In the genomic region with DNA sequence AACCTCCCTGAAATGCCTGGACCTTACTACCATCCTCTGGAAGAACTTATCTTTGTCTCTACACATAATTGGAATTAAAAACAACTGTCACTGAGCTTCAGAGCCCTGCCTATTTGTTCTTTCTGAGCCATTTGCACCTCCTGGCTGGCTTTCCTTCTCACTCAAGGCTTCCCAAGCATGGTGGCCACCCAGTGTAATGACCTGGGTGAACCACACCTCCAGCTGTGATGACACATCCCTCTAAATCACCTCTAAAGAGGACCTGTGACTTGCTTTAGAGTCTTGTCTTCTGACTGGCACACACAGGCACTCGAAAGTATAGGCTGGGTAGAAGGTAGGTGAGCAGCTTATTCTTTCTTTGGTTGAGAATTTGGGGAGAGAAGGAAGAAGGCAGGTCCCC, we compare ENCODE assay signal across 21 mouse cellular contexts.
"Had no signal": no experiment of that assay in that cellular context is flagged by ENCODE, and none has a peak within 500 bp of the region (broad histone marks: within the 10 kb centered on the region; RNA-seq: fewer than 3 reads in every experiment).

No protein-coding gene starts in this region.

- H3K27ac ChIP-seq: lung, embryonic 15.5 days; midbrain, embryonic 10.5 days; midbrain, embryonic 15.5 days; neural tube, embryonic 12.5 days; neural tube, embryonic 15.5 days; stomach, postnatal 0 days had no signal

- H3K4me3 ChIP-seq: lung, embryonic 15.5 days; megakaryocyte, embryonic 14.5 days; midbrain, embryonic 10.5 days; midbrain, embryonic 15.5 days; neural tube, embryonic 12.5 days; neural tube, embryonic 15.5 days had no signal

- DNase-seq: kidney, adult 18-20 months; kidney, adult 9 months; kidney, postnatal 14 days; kidney, postnatal 4 days; lung, adult 18-20 months; lung, postnatal 10 days; lung, postnatal 36 days; right cerebral cortex, adult 18-20 months; right cerebral cortex, postnatal 14 days; right cerebral cortex, postnatal 4 days; thymus, adult 18-20 months; thymus, postnatal 36 days had no signal

- H3K4me1 ChIP-seq: lung, embryonic 15.5 days; neural tube, embryonic 12.5 days had no signal

- ATAC-seq: inflammation-experienced regulatory T-cells, adult 6 months; intestine, embryonic 16.5 days; midbrain, embryonic 15.5 days had no signal

- H3K4me2 ChIP-seq: lung, embryonic 15.5 days; midbrain, embryonic 15.5 days; neural tube, embryonic 12.5 days; neural tube, embryonic 15.5 days had no signal

- H3K27me3 ChIP-seq: lung, embryonic 15.5 days; midbrain, embryonic 15.5 days; neural tube, embryonic 12.5 days; neural tube, embryonic 15.5 days had no signal

- H3K9ac ChIP-seq: lung, embryonic 15.5 days; midbrain, embryonic 15.5 days; neural tube, embryonic 12.5 days; neural tube, embryonic 15.5 days had no signal

- H3K36me3 ChIP-seq: lung, embryonic 15.5 days; midbrain, embryonic 10.5 days; midbrain, embryonic 15.5 days; neural tube, embryonic 12.5 days; neural tube, embryonic 15.5 days had no signal

- H3K9me3 ChIP-seq: lung, embryonic 15.5 days; midbrain, embryonic 10.5 days; midbrain, embryonic 15.5 days; neural tube, embryonic 12.5 days; neural tube, embryonic 15.5 days had no signal
